Mouse (Mus musculus) left cerebral cortex, postnatal 10 days (tissue): Measurements from ENCODE around the gene Ptprs. TPM values are rescaled to one million over a fixed set of nuclear protein-coding genes. Genes with fewer than 3 reads are reported as not detected.
A peak's percentile ranks its signal among the peaks of the same experiment; 100 is the strongest.

Experiments used
- DNase-seq, 2 experiments: peaks; one replicate each; pipeline ENCODE4 v3.0.0; 2021 to 2022; ENCODE audit warnings: low spot score in 2 of 2, mixed read lengths in 1 of 2; ENCODE audit errors: extremely low spot score in 1 of 2
- intact Hi-C: fragments of 180-260 bp; cut with DNase I; formaldehyde crosslinking; loops from one replicate; pipeline ENCODE4 v1.15.1; 2025
- total RNA-seq, 2 experiments: library from RNA; stranded (reverse); gene quantifications; 2 replicates each; pipeline ENCODE4 v1.2.3; 2021

Gene Ptprs
- total RNA-seq, 2 experiments from 2014 or later = 667 to 674 TPM

GRCm38 (mm10) chr17:56407379-56407778 is 68.9 kb downstream of the Ptprs start:
- peak in 1 of 2 experiments; percentile 47 for DNase-seq
- intact Hi-C loops = no loop called here

GRCm38 (mm10) chr17:56406878-56407277 is 69.4 kb downstream of the Ptprs start:
- intact Hi-C loops = no loop called here
- no peak for DNase-seq

GRCm38 (mm10) chr17:56405856-56406840 is 70.1 kb downstream of the Ptprs start:
- intact Hi-C loops = no loop called here
- DNase-seq = peak in 1 of 2 experiments; percentile 60

DNA sequence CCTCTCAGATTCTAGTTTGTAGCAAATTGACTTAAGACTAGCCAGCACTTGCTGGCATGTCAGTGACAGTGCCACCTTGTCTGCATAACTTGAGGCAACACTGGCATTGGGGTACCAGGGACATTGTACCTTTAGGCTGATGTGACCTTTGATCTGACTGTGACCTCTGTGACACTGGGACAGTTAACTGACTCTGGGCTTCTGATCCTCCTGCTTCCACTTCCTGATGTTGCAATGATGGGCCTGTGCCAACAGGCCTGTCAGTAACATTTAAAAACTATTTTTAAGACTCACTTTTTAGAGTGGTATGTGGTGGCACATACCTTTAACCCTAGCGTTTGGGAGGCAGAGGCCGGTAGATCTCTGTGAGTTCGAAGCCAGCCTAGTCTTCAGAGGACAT is 70.9 kb downstream of the Ptprs start:
- DNase-seq = no peak
- intact Hi-C loops = no loop called here

DNA sequence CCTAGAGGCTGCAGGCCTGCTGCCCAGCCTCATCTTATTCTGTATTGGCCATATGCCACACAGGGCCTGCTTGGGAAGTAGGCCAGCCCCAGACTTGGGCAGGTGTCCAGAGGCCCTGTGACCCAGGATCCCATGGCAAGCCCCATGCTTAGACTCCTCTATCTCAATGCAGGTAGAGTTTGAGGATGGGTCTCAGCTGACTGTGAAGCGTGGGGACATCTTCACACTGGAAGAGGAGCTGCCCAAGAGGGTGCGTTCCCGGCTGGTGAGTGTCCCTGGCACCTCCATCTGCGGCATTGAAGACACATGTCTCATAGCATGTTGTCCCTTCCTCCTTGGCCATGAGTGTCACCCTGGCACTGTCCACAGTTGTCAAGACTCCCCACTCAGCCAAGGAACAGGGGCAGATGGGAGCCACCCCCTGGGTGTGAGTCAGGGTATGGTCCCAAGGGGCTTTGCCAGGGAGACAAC is 75.2 kb downstream of the Ptprs start:
- DNase-seq = no peak
- intact Hi-C loops = no loop called here

GRCm38 (mm10) chr17:56400221-56400620 is 76.1 kb downstream of the Ptprs start:
- intact Hi-C loops = no loop called here

GRCm38 (mm10) chr17:56396051-56396450 is 80.2 kb downstream of the Ptprs start:
- intact Hi-C loops = no loop called here

More at GRCm38 (mm10) chr17:56400221-56400620, 76.1 kb downstream of the Ptprs start:
- DNase-seq = no peak

DNA sequence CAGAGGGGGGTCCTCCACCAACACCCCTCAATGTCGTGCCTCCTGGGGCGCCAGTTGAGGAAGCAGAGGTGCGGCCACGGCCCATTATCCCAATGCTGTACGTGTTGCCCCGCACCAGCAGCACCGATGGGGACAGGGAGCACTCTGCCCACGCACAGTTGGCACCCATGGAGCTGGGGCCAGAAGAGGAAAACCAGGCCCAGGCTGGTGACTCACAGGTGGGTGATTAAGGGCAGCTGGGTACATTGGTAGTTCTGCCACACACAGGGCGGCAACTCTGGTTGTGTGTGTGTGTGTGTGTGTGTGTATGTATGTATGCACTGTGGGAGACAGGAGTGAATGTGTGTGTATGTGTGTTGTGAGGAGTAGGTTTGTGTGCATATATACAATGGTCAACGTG is 82.4 kb downstream of the Ptprs start:
- no peak for DNase-seq
- intact Hi-C loops = no loop called here

More at GRCm38 (mm10) chr17:56396051-56396450, 80.2 kb downstream of the Ptprs start:
- no peak for DNase-seq

DNA sequence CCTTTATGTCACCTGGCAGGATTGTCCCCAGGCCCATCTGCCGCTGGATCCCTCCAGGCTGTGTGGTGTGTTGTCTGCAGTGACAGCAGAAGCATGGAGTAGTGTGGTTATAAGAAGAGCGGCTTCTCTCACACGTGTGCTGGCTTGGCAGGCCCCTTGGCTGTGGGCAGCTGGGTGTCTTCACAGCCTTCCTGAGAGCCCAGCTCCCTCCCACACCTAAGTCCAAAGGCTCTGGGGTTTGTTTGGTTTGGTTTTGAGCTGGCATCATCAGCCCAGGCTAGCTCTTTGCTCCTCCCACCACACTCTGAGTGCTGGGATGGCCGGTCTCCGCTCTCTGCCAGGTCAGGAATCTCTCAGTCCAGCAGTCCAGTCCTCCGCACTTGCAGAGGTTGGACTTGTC is 83.0 kb downstream of the Ptprs start:
- intact Hi-C loops = no loop called here
- no peak for DNase-seq

- no peak for DNase-seq
- intact Hi-C loops = no loop called here
Observed at GRCm38 (mm10) chr17:56387612-56388011, 88.7 kb downstream of the Ptprs start.

- DNase-seq = no peak
- intact Hi-C loops = no loop called here
Observed at GRCm38 (mm10) chr17:56384903-56385302, 91.4 kb downstream of the Ptprs start.

DNA sequence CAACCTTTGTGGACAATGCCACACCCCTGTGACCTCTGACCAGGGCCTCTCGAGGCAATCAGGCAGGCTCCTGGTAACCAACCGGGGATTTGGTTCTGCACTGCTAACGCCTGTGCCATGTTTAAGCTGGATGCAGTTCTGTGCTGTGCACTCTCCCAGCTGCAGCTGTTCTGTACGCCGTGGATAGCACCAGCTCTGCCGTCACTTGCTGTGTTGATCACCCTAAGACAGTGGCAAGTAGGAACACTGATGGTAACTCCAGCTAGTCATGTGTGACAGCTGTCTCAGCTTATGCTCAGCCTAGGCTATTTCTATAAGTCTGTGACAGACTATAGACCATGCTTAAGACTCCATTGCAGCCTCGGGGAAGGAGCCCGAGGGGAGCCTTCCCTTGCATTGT is 93.3 kb downstream of the Ptprs start:
- intact Hi-C loops = no loop called here
- no peak for DNase-seq

- intact Hi-C loops = no loop called here
- DNase-seq = no peak
Observed at GRCm38 (mm10) chr17:56381183-56381582, 95.1 kb downstream of the Ptprs start.

GRCm38 (mm10) chr17:56380286-56380685 is 96.0 kb downstream of the Ptprs start:
- no peak for DNase-seq
- intact Hi-C loops = no loop called here

GRCm38 (mm10) chr17:56379281-56379834 is 96.9 kb downstream of the Ptprs start:
- DNase-seq = no peak
- intact Hi-C loops = no loop called here

- intact Hi-C loops = no loop called here
- no peak for DNase-seq
Observed at GRCm38 (mm10) chr17:56374851-56375250, 101.4 kb downstream of the Ptprs start.

GRCm38 (mm10) chr17:56373136-56374034 is 102.9 kb downstream of the Ptprs start:
- DNase-seq = no peak
- intact Hi-C loops = no loop called here

GRCm38 (mm10) chr17:56372109-56372508 is 104.2 kb downstream of the Ptprs start:
- DNase-seq = no peak

GRCm38 (mm10) chr17:56371029-56371660 is 105.1 kb downstream of the Ptprs start:
- peak; percentile 39 to 59 for DNase-seq
- intact Hi-C loops = no loop called here

More at GRCm38 (mm10) chr17:56372109-56372508, 104.2 kb downstream of the Ptprs start:
- intact Hi-C loops = no loop called here
